Mouse (Mus musculus): ENCODE data around the gene Nbeal1. TPM values are rescaled to one million over a fixed set of nuclear protein-coding genes. Genes with fewer than 3 reads are reported as not detected.

Nbeal1 gene
- polyA plus RNA-seq, 1 experiment from 2014 or later = 6.4 TPM

Other genes with a start within 250 kb of the Nbeal1 start
- gene Ica1l, start 137.4 kb upstream of the Nbeal1 start, polyA plus RNA-seq (2015; fragmentation: Nextera tagmentation; extraction: Ambion mirVana) = 0.69 and 0.91 TPM in 2 replicates
- 5.1 and 6.5 TPM in 2 replicates for gene Carf, start 82.4 kb upstream of the Nbeal1 start, polyA plus RNA-seq (2015; fragmentation: Nextera tagmentation; extraction: Ambion mirVana)
- gene Wdr12, start 82.0 kb upstream of the Nbeal1 start, polyA plus RNA-seq (2015; fragmentation: Nextera tagmentation; extraction: Ambion mirVana) = 58.4 and 58.8 TPM in 2 replicates
- 20.8 and 30.8 TPM in 2 replicates for gene Cyp20a1, start 162.7 kb downstream of the Nbeal1 start, polyA plus RNA-seq (2015; fragmentation: Nextera tagmentation; extraction: Ambion mirVana)
- 25.4 and 34.8 TPM in 2 replicates for gene Abi2, start 229.0 kb downstream of the Nbeal1 start, polyA plus RNA-seq (2015; fragmentation: Nextera tagmentation; extraction: Ambion mirVana)

Measured in kidney, embryonic 16.5 days (tissue).